Mouse (Mus musculus) brown adipose tissue, adult 24 weeks (tissue): ENCODE measurements around the gene Slc15a1. TPM values are rescaled to one million over a fixed set of nuclear protein-coding genes. Genes with fewer than 3 reads are reported as not detected.

Experiments
- H3K27ac ChIP-seq: fragments of 200-500 bp; replicated peaks from 2 replicates; pipeline ENCODE4 v1.5.1; 2012; ENCODE audit warnings: low read depth, mild to moderate bottlenecking, low read length
- H3K4me1 ChIP-seq: fragments of 200-500 bp; 2 replicates; pipeline ENCODE4 v1.6.1; 2012; ENCODE audit warnings: low read length, mixed read lengths; ENCODE audit not compliant: control insufficient read depth, insufficient read depth, insufficient read length
- H3K4me3 ChIP-seq: fragments of 200-500 bp; 2 replicates; pipeline ENCODE4 v1.5.1; 2012; ENCODE audit warnings: low read depth, mild to moderate bottlenecking, low read length, moderate library complexity; ENCODE audit not compliant: insufficient read depth
- polyA plus RNA-seq: library from polyadenylated mRNA; stranded (reverse); fragments of >200 nt; gene quantifications from 2 replicates; pipeline ENCODE4 v1.2.4, GENCODE M21; 2012; ENCODE audit not compliant: missing spikeins, insufficient read depth, insufficient read length

The Slc15a1 gene
- polyA plus RNA-seq, 1 experiment = not detected

DNA sequence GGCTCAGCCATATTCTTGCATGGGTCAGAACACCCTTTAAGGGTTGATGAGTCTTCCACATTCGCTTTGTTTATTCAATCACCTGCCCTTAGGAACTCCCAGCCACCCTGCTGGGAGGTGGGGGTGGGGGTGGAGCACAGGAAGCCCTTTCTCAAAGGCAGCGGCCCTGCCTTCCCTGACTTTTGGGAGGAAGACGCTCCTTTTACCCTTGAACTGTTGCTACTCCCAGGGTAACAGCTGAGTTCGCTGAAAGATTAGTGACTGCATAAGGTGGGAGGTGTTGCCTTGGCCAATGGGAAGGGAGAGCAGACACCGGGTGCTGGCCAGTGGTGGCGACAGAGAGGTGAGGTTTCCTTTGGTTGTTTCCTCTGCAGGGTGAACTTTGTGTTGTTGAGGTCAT, 1.3 kb upstream of the Slc15a1 start:
- H3K4me3 ChIP-seq = no peak overlapping the region

DNA sequence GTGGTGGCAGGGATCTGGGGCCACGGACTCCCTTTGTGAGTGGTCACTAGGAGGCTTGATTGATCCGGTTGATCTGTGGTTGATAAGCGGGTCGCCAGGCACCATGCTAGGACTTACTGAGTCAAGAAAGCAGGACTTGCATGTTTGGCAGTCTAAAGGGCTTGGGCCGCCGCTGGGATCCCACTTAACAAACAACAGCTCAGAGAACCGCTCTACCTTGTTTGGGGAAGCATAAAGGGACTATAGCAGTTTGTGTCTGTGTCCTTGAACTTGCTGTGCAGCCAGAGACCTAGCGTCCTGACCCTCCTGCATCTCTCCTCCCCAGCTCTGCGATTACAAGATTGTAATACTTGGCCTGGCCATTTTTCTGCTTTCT, 421 bp upstream of the Slc15a1 start:
- Histone ChIP-seq H3K27ac (no peak overlapping the region), H3K4me1 (peaks cover 3% of the 10 kb centered on the region; the same call in 1 of the 2 replicates), H3K4me3 (no peak overlapping the region)

More for the DNA sequence above, 1.3 kb upstream of the Slc15a1 start:
- H3K27ac ChIP-seq = no peak overlapping the region
- H3K4me1 ChIP-seq = peaks cover 3% of the 10 kb centered on the region; the same call in 1 of the 2 replicates

DNA sequence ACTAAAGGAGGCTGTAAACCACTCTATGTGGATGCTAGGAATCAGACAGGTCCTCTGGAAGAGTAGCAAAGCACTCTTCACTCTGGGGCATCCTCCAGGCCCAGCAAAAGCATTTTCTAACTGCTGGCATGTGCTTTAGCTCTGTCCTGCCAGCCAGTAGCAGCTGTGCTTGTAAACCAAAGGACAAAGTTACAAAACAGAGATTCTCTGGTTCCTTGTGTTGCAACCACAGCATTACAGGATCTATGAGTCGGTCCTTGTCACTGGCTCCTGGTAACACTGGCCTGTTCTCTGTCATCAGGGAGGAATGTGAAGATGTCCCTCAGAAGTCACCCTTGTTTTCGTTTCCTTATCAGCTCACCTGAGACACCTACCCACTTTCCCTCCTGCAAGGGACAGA, 4.5 kb downstream of the Slc15a1 start:
- Histone ChIP-seq H3K4me1 (peaks cover 3% of the 10 kb centered on the region; the same call in 1 of the 2 replicates), H3K4me3 (no peak overlapping the region), H3K27ac (no peak overlapping the region)

DNA sequence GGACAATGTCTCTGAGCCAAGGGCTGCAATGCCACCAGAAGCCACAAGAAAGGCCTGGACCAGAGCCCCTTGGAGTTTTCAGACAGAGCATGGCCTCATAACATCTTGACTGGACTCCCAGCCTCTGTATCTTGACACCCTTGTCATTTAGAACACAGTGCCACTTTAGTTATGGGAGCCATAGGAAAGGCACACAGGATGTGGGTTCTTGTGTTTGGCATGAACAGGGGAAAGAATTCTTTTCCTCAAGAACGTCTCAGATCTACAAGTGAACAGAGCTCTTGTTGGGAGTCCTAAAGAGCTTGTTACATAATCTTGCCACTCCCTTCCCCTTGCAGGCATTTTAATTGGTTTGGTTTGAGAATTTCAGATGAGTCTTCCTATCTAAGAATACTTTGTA, 5.3 kb downstream of the Slc15a1 start:
- H3K4me1 ChIP-seq = peaks cover 3% of the 10 kb centered on the region; the same call in 1 of the 2 replicates

DNA sequence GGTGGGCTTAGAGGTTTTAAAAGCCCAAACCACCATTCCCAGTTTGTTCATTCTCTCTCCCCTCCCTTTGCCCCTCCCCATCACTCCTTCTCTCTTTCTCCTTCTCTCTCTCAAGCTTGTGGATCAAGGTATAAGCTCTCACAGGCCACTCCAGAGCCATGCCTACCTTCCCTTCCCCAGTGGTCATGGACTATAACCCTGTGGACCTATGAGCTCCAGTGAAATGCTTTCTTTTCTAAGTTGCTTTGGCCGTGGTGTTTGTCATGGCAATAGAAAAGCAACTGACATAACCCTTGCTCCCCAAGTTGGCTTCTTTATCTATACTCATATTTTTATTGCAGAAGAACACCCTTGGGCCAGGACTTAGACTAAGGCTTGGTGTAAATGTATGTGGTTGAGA, 7.3 kb downstream of the Slc15a1 start:
- no peak overlapping the region for H3K4me3 ChIP-seq
- H3K27ac ChIP-seq = no peak overlapping the region
- H3K4me1 ChIP-seq = peaks cover 3% of the 10 kb centered on the region; the same call in 1 of the 2 replicates

More for the DNA sequence above, 5.3 kb downstream of the Slc15a1 start:
- H3K27ac ChIP-seq = no peak overlapping the region
- no peak overlapping the region for H3K4me3 ChIP-seq

DNA sequence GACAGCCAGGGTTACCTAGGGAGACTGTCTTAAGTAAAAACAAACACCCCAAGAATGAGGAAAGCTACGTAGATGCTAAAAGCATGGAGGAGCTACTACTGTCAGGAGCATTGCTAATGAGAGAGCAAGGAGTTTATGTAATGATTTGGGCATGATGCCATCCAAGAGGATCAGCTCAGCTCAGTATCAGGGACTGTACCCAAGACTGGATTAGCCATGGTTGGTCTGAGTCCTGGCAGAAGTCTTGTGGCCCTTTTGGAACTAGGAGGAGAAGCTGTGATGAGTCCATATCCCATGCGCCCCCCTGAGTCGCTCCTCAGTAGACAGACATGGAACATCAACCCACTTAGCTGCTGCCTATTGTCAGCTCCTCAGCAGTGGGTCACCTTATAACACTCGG, 9.3 kb downstream of the Slc15a1 start:
- Histone ChIP-seq H3K4me3 (no peak overlapping the region), H3K4me1 (no peaks in the 10 kb centered on the region), H3K27ac (no peak overlapping the region)

DNA sequence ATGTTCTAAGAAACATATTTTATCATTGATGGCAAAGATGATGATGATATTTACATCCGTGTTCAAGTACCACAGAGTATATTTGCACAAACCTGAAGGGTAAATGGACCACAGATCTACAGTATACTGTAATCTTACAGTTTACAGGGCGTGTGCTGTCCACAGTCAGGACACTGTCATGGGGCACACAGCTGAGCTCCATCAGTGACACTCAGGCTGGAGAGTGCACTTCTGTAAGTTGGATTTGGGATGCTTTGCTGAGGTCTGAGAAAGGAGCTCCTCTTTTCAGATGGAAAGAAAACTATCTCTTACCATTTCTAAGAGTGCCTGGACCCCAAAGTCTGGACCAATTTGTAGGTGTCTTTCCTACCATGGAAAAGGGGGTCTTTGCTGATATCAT, 9.9 kb downstream of the Slc15a1 start:
- Histone ChIP-seq H3K4me3 (no peak overlapping the region), H3K27ac (no peak overlapping the region), H3K4me1 (no peaks in the 10 kb centered on the region)

DNA sequence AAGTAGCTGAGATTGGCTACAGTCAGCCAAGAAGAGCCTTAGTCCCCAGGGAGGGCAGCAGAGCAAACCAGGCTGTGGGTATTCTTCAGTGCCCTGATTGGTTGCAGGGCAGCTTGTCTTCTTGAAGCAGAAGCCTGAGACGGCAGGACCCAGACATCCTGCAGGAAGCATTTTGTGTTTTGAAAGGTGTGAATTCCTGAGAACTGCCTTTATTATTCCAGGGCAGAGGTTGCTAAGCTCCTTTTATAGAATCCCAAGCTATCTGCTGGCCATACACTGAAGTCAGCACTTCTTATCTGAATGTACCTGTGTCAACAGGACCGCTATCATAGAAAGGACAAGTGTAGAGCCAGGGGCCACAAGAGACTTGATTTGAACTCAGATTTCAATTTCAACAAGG, 10.8 kb downstream of the Slc15a1 start:
- Histone ChIP-seq H3K27ac (no peak overlapping the region), H3K4me3 (no peak overlapping the region), H3K4me1 (no peaks in the 10 kb centered on the region)

DNA sequence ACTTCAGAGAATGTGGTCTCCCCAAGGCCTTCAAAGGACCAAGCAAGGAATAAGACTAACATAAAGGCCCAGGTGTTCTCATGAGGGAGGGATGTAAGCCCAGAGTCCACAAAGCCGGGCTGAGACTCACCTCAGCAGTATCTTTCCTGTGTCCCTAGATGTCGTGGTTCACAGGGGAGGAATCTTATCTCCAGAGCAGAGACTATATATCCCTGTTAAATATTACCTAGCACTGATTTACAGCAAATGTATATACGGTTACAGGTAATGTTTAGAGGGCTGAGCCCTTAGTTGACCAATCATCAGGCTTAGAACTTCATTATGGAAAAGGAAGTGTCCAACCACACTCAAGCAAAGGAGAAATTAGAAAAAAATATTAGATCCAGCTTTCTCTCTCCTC, 11.3 kb downstream of the Slc15a1 start:
- Histone ChIP-seq H3K27ac (no peak overlapping the region), H3K4me3 (no peak overlapping the region), H3K4me1 (no peaks in the 10 kb centered on the region)

DNA sequence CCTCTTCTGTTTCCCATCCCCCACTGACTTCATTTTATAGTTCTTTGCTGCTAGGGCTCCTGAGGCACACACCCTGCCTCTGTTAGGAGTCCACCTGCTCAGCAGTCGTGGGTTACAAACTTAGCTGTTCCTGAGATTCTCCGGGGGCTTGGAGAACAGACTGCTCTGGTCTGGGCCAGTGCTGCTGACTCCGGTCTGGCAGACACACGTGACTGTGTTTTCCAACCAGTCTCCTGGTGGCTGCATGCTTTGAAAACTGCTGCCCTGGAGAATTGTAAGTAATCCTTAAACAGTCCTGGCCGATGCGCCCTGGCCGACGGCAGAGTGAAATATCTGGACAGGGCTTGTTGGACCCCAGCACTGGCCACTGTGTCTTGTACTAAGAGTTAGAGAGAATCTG, 12.7 kb downstream of the Slc15a1 start:
- no peak overlapping the region for H3K27ac ChIP-seq

DNA sequence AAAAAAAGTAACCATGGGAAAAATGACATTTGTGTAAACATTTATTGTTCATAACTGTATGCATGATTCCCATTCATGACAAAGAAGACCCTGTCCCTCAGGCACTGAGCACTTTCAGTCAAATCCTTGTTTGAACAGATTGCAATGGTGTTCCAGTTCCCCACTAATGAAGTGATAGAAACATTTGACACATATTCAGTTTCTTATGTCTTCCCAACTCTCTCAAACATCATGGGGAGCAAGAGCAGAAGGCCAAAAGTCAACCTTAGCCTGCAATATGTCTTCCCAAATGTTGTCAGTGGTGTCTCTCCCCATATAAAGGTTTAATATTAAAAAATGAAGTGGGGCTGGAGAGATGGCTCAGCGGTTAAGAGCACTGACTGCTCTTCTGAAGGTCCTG, 19.3 kb downstream of the Slc15a1 start:
- H3K4me1 ChIP-seq = no peaks in the 10 kb centered on the region
- H3K4me3 ChIP-seq = no peak overlapping the region
- no peak overlapping the region for H3K27ac ChIP-seq

More for the DNA sequence above, 12.7 kb downstream of the Slc15a1 start:
- no peak overlapping the region for H3K4me3 ChIP-seq
- no peaks in the 10 kb centered on the region for H3K4me1 ChIP-seq

DNA sequence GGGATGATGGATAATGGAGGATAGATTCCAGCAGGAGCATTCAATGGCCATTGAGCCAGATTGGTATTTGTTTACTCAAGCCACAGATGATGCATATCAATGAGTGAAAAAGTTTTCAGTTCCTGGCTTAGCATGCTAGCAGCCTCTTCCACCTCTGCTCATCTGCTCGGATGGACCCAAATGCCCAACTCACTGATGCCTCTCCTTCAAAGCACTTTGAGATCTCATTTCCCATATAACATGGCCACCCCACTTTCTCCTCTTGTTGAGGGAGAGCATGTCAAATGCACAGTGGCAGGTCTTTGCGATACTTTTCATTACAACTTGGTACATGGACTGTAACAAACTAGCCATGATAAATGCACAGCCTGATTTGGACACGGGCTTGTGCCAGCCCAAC, 20.6 kb downstream of the Slc15a1 start:
- Histone ChIP-seq H3K4me1 (no peaks in the 10 kb centered on the region), H3K4me3 (no peak overlapping the region), H3K27ac (no peak overlapping the region)

DNA sequence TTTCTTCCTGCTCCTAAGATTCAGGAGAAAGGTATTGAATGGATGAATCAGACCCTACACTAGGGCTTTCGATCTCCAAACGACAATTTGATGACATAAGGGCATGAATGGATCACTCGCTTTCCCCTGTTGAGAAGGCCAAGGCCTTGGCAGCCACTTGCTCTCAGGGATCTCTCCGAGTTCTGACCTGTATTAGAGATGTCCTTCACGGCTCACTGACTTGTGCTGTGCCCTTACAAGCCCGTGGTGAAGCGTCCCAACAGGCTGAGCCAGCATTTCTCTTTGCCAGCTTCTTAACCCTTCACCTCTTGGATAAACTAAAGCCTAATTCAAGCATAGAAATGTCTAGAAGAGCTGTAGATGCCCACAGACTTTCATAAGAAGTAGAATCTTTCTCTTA, 22.9 kb downstream of the Slc15a1 start:
- H3K4me3 ChIP-seq = no peak overlapping the region
- H3K27ac ChIP-seq = no peak overlapping the region
- no peaks in the 10 kb centered on the region for H3K4me1 ChIP-seq

DNA sequence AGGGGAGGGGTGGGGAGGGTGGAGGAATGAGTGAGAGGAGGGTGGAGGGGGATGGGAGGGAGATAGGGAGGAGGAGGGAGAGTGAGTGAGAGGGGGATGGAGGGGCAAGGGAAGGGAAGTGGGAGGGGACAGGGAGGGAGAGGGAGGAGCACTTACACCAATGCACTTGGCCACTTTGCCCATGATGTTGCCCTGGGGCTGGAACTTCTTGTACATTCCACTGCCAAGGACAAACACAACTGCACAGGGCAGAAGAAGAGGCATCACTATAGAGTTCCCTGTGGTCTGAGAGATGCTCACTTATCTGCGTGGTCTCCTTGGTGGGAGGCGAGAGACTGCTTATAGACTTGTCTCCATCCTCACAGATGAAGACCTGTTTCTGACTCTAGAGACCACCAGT, 23.5 kb downstream of the Slc15a1 start:
- H3K27ac ChIP-seq = no peak overlapping the region
- H3K4me3 ChIP-seq = no peak overlapping the region
- H3K4me1 ChIP-seq = no peaks in the 10 kb centered on the region

DNA sequence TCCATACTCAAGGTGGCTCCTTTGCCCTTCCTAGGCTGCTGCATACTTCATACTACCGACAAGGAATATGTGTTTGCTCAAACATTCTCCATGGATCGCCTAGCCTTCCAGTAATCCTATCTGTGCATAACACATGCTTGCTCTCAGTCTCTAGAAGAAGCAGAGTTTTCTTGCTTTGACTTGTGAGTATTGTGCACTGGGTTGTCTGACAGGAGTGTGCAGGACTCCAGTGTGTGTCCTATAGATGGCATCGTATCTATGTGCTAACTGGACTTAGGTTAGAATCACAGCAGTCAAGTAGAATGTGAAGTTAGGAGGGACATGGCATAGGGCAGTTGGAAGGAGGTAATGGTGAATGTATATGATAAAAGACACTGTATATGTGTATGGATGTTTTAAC, 26.0 kb downstream of the Slc15a1 start:
- no peak overlapping the region for H3K4me3 ChIP-seq
- H3K4me1 ChIP-seq = no peaks in the 10 kb centered on the region

DNA sequence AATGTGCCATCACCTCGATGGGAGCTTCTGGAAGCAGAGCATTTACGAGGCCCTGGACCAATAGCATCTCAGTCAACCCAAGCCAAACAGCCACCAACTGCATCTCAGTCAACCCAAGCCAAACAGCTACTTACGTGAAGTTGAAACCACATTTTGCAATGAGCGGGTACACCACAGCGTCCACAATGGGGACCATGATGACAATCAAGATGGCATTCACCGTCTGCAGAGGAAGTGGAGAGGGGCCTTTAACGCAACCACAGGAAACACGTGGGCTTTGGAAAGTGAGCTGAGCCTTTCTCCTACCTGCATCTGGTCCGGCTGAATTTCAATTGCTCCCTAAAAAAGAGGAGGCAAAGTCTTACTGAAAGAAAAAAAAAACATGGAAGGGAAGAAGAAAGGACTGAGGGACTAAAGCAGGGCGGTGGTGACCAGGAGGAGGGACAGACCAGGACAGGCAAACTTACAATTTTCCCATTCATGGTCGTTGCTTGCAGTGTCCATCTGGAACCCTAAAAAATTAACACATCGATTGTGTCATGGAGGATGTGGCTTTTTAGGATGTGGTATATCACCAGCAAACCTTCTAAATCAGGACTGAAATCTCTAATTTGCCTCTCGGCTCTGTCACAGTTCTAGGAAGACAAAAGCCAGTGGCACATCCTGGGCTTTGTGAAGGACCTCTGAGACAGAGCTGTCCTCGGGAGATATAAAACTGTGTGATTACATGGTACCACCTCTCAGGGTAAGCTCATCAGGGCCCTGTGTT, 26.9 kb downstream of the Slc15a1 start:
- Histone ChIP-seq H3K4me3 (no peak overlapping the region), H3K4me1 (no peaks in the 10 kb centered on the region), H3K27ac (no peak overlapping the region)

More for the DNA sequence above, 26.0 kb downstream of the Slc15a1 start:
- no peak overlapping the region for H3K27ac ChIP-seq
